Mouse (Mus musculus) brain, embryonic 14.5 days (tissue): ENCODE measurements around the gene Mcf2l.

Experiments used
- CTCF ChIP-seq: fragments of 200-500 bp; IDR thresholded peaks from 2 replicates; pipeline ENCODE4 v1.5.1; 2012; ENCODE audit warnings: inconsistent platforms, mild to moderate bottlenecking, moderate library complexity, borderline replicate concordance; ENCODE audit not compliant: insufficient read depth, insufficient read length; ENCODE audit errors: extremely low read depth
- POLR2A ChIP-seq: fragments of 200-500 bp; IDR thresholded peaks from 2 replicates; pipeline ENCODE4 v1.6.1; 2012; ENCODE audit warnings: mild to moderate bottlenecking, inconsistent platforms, borderline replicate concordance; ENCODE audit not compliant: poor library complexity, insufficient read depth, insufficient read length, severe bottlenecking; ENCODE audit errors: extremely low read depth

- TF ChIP-seq CTCF, result no peak
- no peak for TF ChIP-seq POLR2A
These were observed 40.0 kb upstream of the Mcf2l start for GRCm38 (mm10) chr8:12833616-12834015.
